In the genomic region with DNA sequence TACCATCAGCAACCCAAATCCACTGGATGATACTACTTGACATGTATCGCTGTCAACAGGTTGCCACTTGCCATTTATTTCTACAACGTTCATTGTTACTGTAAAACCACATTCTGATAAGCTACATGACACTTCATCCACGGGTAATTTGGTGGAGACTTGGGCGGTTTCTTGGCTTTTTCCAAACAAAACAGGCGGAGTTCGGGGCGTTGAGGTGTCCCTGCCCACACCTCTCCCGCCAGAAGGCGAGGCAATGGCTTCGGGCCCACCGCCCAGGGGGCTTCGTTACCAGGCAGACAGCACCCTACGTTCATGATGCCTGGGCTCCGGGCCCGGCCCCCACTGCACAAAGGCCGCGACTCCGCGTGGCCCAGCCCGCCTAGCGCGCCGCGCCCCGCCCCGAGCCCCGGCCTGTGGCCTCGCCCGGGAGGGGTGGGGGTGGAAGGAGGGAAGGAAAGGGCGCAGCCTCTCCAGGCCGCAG, we compare ENCODE assay signal across 7 mouse cellular contexts. TPM values are rescaled to one million over a fixed set of nuclear protein-coding genes. Genes with fewer than 3 reads are reported as not detected.
DNase-seq lines count a peak whose midpoint lies in the region; ATAC-seq lines count a peak whose summit lies in the region.

No protein-coding gene starts in this region.

- WGBS in hindbrain, embryonic 12.5 days, result under 1% methylated on average over 20 of the region's 31 CpGs
- WGBS in liver, embryonic 16.5 days (ENCODE audit: insufficient replicate concordance), result under 1% methylated on average over 26 of the region's 31 CpGs
- WGBS in neural tube, embryonic 13.5 days, result under 1% methylated on average over 29 of the region's 31 CpGs

- peak overlapping the region; percentile 87 for H3K27ac ChIP-seq in hindbrain, embryonic 12.5 days
- H3K27ac ChIP-seq in liver, embryonic 16.5 days (ENCODE audit: low read length), result peak overlapping the region; percentile 90
- H3K27ac ChIP-seq in neural tube, embryonic 13.5 days (replicated peaks), result peak overlapping the region; percentile 84

- H3K9me3 ChIP-seq in hindbrain, embryonic 12.5 days (replicated peaks), result no peaks in the 10 kb centered on the region
- H3K9me3 ChIP-seq in liver, embryonic 16.5 days (replicated peaks; ENCODE audit: control insufficient read depth, low read length), result no peaks in the 10 kb centered on the region
- no peaks in the 10 kb centered on the region for H3K9me3 ChIP-seq in neural tube, embryonic 13.5 days

- peaks cover 18% of the 10 kb centered on the region for H3K36me3 ChIP-seq in hindbrain, embryonic 12.5 days
- H3K36me3 ChIP-seq in liver, embryonic 16.5 days (ENCODE audit: control insufficient read depth, insufficient read depth), result peaks cover 13% of the 10 kb centered on the region
- H3K36me3 ChIP-seq in neural tube, embryonic 13.5 days, result peaks cover 18% of the 10 kb centered on the region

- peak overlapping the region; percentile 96 for H3K9ac ChIP-seq in hindbrain, embryonic 12.5 days
- peak overlapping the region; percentile 92 for H3K9ac ChIP-seq in liver, embryonic 16.5 days (ENCODE audit: low read depth, low read length)
- peak overlapping the region; percentile 94 for H3K9ac ChIP-seq in neural tube, embryonic 13.5 days

- peak; percentile 44 for ATAC-seq in common myeloid progenitor, adult 5-6 weeks (replicated peaks; ENCODE audit: low read depth, poor library complexity, severe bottlenecking)
- peak; percentile 87 for ATAC-seq in hindbrain, embryonic 12.5 days (ENCODE audit: low FRiP score)
- peak; percentile 86 for ATAC-seq in liver, embryonic 16.5 days (ENCODE audit: low read depth)
- peak; percentile 87 for ATAC-seq in neural tube, embryonic 13.5 days (ENCODE audit: low read depth)

- peak overlapping the region; percentile 96 for H3K4me2 ChIP-seq in hindbrain, embryonic 12.5 days (replicated peaks)
- peak overlapping the region; percentile 94 for H3K4me2 ChIP-seq in liver, embryonic 16.5 days (ENCODE audit: low read depth, low read length)
- peak overlapping the region; percentile 97 for H3K4me2 ChIP-seq in neural tube, embryonic 13.5 days

- no peaks in the 10 kb centered on the region for H3K27me3 ChIP-seq in hindbrain, embryonic 12.5 days
- H3K27me3 ChIP-seq in liver, embryonic 16.5 days (ENCODE audit: control insufficient read depth, insufficient read depth, low read depth, low read length), result no peaks in the 10 kb centered on the region
- no peaks in the 10 kb centered on the region for H3K27me3 ChIP-seq in neural tube, embryonic 13.5 days

- H3K4me3 ChIP-seq in hindbrain, embryonic 12.5 days, result peak overlapping the region; percentile 98
- H3K4me3 ChIP-seq in liver, embryonic 16.5 days (ENCODE audit: low read depth, low read length), result peak overlapping the region; percentile 76
- H3K4me3 ChIP-seq in neural tube, embryonic 13.5 days, result peak overlapping the region; percentile 64

- peaks cover 29% of the 10 kb centered on the region for H3K4me1 ChIP-seq in hindbrain, embryonic 12.5 days
- H3K4me1 ChIP-seq in liver, embryonic 16.5 days (ENCODE audit: control insufficient read depth, low read depth, low read length), result peaks cover 19% of the 10 kb centered on the region
- peaks cover 33% of the 10 kb centered on the region for H3K4me1 ChIP-seq in neural tube, embryonic 13.5 days (replicated peaks)

- peak; percentile 12 for DNase-seq in layer of hippocampus, adult 9-10 months (ENCODE audit: low spot score)
- DNase-seq in layer of hippocampus, adult 11-12 months (ENCODE audit: low spot score), result no peak
- peak; percentile 37 for DNase-seq in MEL-GATA-1-ER (ENCODE audit: extremely low read depth, low read depth)

RNA-seq across cellular contexts. Expression of a gene that starts 0.4 kb away (rescaled TPM):
- 60.0 and 60.6 TPM in 2 replicates for total RNA-seq in common myeloid progenitor, adult 5-6 weeks (2017)
- 34.2 and 35.0 TPM in 2 replicates for polyA plus RNA-seq in hindbrain, embryonic 12.5 days (2016; fragmentation: Nextera tagmentation; extraction: Ambion mirVana)
- 10.5 and 11.3 TPM in 2 replicates for polyA plus RNA-seq in liver, embryonic 16.5 days (2015; fragmentation: Nextera tagmentation; extraction: Ambion mirVana)
- polyA plus RNA-seq in neural tube, embryonic 13.5 days (2015; fragmentation: Nextera tagmentation; extraction: Ambion mirVana), result 31.2 and 34.0 TPM in 2 replicates

RNA-seq across cellular contexts. Expression of a gene that starts 30.5 kb away (rescaled TPM):
- total RNA-seq in common myeloid progenitor, adult 5-6 weeks (2017), result not detected in 2 replicates
- 1.7 and 3.9 TPM in 2 replicates for polyA plus RNA-seq in hindbrain, embryonic 12.5 days (2016; fragmentation: Nextera tagmentation; extraction: Ambion mirVana)
- not detected in 2 replicates for polyA plus RNA-seq in liver, embryonic 16.5 days (2015; fragmentation: Nextera tagmentation; extraction: Ambion mirVana)
- 1.2 and 4.8 TPM in 2 replicates for polyA plus RNA-seq in neural tube, embryonic 13.5 days (2015; fragmentation: Nextera tagmentation; extraction: Ambion mirVana)

RNA-seq across cellular contexts. Expression of a gene that starts 40.1 kb away (rescaled TPM):
- total RNA-seq in common myeloid progenitor, adult 5-6 weeks (2017), result 518 and 584 TPM in 2 replicates
- 675 and 701 TPM in 2 replicates for polyA plus RNA-seq in hindbrain, embryonic 12.5 days (2016; fragmentation: Nextera tagmentation; extraction: Ambion mirVana)
- polyA plus RNA-seq in liver, embryonic 16.5 days (2015; fragmentation: Nextera tagmentation; extraction: Ambion mirVana), result 188 and 217 TPM in 2 replicates
- polyA plus RNA-seq in neural tube, embryonic 13.5 days (2015; fragmentation: Nextera tagmentation; extraction: Ambion mirVana), result 432 and 457 TPM in 2 replicates

RNA-seq across cellular contexts. Expression of a gene that starts 40.1 kb away (rescaled TPM):
- 86.6 and 110 TPM in 2 replicates for total RNA-seq in common myeloid progenitor, adult 5-6 weeks (2017)
- 99.6 and 102 TPM in 2 replicates for polyA plus RNA-seq in hindbrain, embryonic 12.5 days (2016; fragmentation: Nextera tagmentation; extraction: Ambion mirVana)
- 46.7 and 47.0 TPM in 2 replicates for polyA plus RNA-seq in liver, embryonic 16.5 days (2015; fragmentation: Nextera tagmentation; extraction: Ambion mirVana)
- 89.1 and 92.0 TPM in 2 replicates for polyA plus RNA-seq in neural tube, embryonic 13.5 days (2015; fragmentation: Nextera tagmentation; extraction: Ambion mirVana)

RNA-seq across cellular contexts. Expression of a gene that starts 53.7 kb away (rescaled TPM):
- 3.6 and 10.1 TPM in 2 replicates for total RNA-seq in common myeloid progenitor, adult 5-6 weeks (2017)
- 19.4 TPM in 2 replicates for polyA plus RNA-seq in hindbrain, embryonic 12.5 days (2016; fragmentation: Nextera tagmentation; extraction: Ambion mirVana)
- polyA plus RNA-seq in liver, embryonic 16.5 days (2015; fragmentation: Nextera tagmentation; extraction: Ambion mirVana), result 0.63 and 0.79 TPM in 2 replicates
- 15.3 and 17.0 TPM in 2 replicates for polyA plus RNA-seq in neural tube, embryonic 13.5 days (2015; fragmentation: Nextera tagmentation; extraction: Ambion mirVana)
